Mouse (Mus musculus): Measurements from ENCODE around the gene Dpep3. TPM values are rescaled to one million over a fixed set of nuclear protein-coding genes. Genes with fewer than 3 reads are reported as not detected.

Gene Dpep3
- total RNA-seq (2023) = not detected in 4 replicates

DNA sequence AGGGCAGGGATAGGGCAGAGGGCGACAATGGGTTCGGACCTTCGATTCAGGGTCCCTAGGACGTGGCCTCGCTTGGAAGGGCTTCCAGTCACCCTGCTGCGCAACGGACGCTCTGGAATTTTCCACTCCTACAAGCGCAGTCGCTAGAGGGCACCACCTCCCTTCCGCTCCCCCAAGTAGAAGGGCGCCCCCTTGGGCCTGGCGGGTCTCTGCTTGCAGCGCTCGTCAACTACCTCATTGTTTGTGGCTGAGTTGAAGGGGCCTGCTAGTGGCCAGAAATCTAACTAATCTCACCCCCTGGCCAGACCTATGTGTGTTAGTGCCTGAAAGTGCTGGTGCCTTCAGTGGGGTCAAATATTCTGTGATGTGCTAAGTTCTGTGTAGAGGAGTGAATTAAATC is at the start of gene Dpep3:
Gene Dpep3 (minus strand): TSS at position 105 of the 400 bp plus-strand sequence.

GRCm38 (mm10) chr8:106011643-106011986 is 32.4 kb upstream of the Dpep3 start, which contains the start of gene Ddx28:
Ddx28 (minus strand) TSS chr8:106011882.

GRCm38 (mm10) chr8:106005875-106006274 is 26.6 kb upstream of the Dpep3 start, which contains the start of gene Dpep2nb:
Dpep2nb (minus strand) TSS chr8:106005975.

GRCm38 (mm10) chr8:105990856-105991387 is 11.7 kb upstream of the Dpep3 start, which contains the start of gene Dus2:
Dus2 (plus strand) TSS chr8:105991337.

GRCm38 (mm10) chr8:105965905-105966341 is 13.3 kb downstream of the Dpep3 start, which contains the start of gene Slc12a4:
Slc12a4 (minus strand) TSS chr8:105966097.

DNA sequence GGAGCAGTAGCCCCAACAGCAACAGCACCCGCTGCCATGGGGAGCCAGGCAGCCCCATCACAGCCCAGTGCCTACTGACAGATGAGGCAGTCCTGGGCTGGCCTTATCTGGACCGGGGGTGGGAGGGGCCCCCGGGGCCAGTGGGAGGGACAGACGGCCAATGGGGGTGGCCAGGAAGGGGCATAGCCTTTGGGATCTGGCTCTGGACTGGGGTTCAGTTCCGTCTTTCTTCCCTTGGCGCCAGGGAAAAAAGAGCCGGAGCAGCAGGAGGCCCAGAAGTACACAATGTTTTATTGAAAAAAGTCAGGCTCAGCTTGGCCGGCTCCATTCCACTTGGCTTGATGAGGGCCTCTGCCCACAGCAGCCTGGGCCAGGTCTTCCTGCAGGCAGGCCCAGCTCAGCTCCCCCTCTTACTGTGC is 35.9 kb downstream of the Dpep3 start, which contains the start of gene Lcat:
Gene Lcat (minus strand): TSS at position 62 of the 419 bp plus-strand sequence.

DNA sequence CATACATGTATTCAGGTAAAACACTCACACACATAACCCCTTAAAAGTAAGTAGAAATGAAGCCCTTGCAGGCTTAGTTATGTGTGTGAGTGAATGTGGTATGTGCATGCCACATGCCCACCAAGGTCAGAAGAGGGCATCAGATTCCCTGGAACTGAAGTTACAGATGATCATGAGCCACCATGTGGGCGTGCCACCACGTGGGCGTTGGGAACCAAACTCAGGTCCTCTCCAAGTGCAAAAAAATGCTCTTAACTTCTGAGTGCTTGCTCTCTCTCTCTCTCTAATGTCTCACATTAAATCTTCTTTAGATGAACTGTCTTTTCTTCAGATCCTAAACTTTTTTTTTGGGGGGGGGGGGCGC is 40.9 kb downstream of the Dpep3 start, which contains the start of gene Psmb10:
Gene Psmb10 (minus strand): TSS at position 139 of the 364 bp plus-strand sequence.

DNA sequence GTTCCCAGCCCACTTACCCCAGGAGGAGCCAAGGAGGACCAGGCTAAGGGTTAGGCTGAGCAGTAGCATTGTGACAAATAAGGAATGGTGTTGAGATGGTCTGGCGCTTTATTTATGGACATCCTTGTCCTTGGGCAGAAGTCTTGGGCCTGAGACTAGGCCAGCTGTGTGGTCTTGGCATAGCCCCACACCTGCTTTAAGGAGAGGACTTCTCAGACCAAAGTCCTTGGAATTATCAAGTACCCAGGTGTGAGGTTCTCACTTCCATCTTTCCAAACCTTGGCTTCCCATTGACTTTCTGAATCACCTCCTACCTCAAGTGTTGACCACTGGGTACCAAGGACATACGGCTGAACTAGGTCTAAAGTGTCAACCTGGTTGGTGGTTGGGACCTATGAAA is 45.5 kb downstream of the Dpep3 start, which contains the start of gene Ctrl:
Gene Ctrl (minus strand): TSS at position 101 of the 400 bp plus-strand sequence.

Other genes starting within 250 kb of the Dpep3 start
- gene Gfod2, start 220.8 kb downstream of the Dpep3 start, total RNA-seq (2023) = 0.94 to 2.8 TPM (median 1.7 TPM) in 4 replicates
- 34.7 to 39.4 TPM (median 37.0 TPM) in 4 replicates for gene Ranbp10, start 152.1 kb downstream of the Dpep3 start, total RNA-seq (2023)
- 0.75 to 0.91 TPM (median 0.83 TPM) in 4 replicates for gene Tsnaxip1, start 151.7 kb downstream of the Dpep3 start, total RNA-seq (2023)
- gene Cenpt, start 126.2 kb downstream of the Dpep3 start, total RNA-seq (2023) = 14.4 to 20.3 TPM (median 16.1 TPM) in 4 replicates
- gene Thap11, start 124.3 kb downstream of the Dpep3 start, total RNA-seq (2023) = 12.8 to 17.1 TPM (median 14.2 TPM) in 4 replicates
- gene Nutf2, start 118.8 kb downstream of the Dpep3 start, total RNA-seq (2023) = 18.1 to 38.7 TPM (median 36.1 TPM) in 4 replicates
- gene Edc4, start 98.5 kb downstream of the Dpep3 start, total RNA-seq (2023) = 80.5 to 84.4 TPM (median 81.9 TPM) in 4 replicates
- gene Nrn1l, start 85.9 kb downstream of the Dpep3 start, total RNA-seq (2023) = 1.1 to 3.8 TPM (median 1.4 TPM) in 4 replicates
- gene Pskh1, start 79.0 kb downstream of the Dpep3 start, total RNA-seq (2023) = 23.0 to 24.7 TPM (median 23.5 TPM) in 4 replicates
- 1.5 to 3.5 TPM (median 1.8 TPM) in 4 replicates for gene Ctrl, start 45.6 kb downstream of the Dpep3 start, total RNA-seq (2023)
- 122 to 142 TPM (median 126 TPM) in 4 replicates for gene Psmb10, start 41.0 kb downstream of the Dpep3 start, total RNA-seq (2023)
- gene Lcat, start 36.0 kb downstream of the Dpep3 start, total RNA-seq (2023) = 0.97 TPM in 1 of 4 replicates, not detected in the others
- gene Slc12a4, start 13.3 kb downstream of the Dpep3 start, total RNA-seq (2023) = 13.1 to 17.6 TPM (median 13.2 TPM) in 4 replicates
- 29.7 to 43.8 TPM (median 34.7 TPM) in 4 replicates for gene Dus2, start 11.9 kb upstream of the Dpep3 start, total RNA-seq (2023)
- gene Dpep2nb, start 26.5 kb upstream of the Dpep3 start, total RNA-seq (2023) = not detected in 4 replicates
- gene Ddx28, start 32.5 kb upstream of the Dpep3 start, total RNA-seq (2023) = 5.9 to 8.6 TPM (median 6.8 TPM) in 4 replicates
- 179 to 192 TPM (median 188 TPM) in 4 replicates for gene Nfatc3, start 79.4 kb upstream of the Dpep3 start, total RNA-seq (2023)
- 1.0 TPM in 1 of 4 replicates, not detected in the others for gene Esrp2, start 157.5 kb upstream of the Dpep3 start, total RNA-seq (2023)
- 8.1 to 9.7 TPM (median 8.5 TPM) in 4 replicates for gene Pla2g15, start 171.0 kb upstream of the Dpep3 start, total RNA-seq (2023)
- 23.5 to 40.3 TPM (median 33.7 TPM) in 4 replicates for gene Slc7a6, start 189.4 kb upstream of the Dpep3 start, total RNA-seq (2023)
- 64.4 to 73.2 TPM (median 66.7 TPM) in 4 replicates for gene Slc7a6os, start 231.5 kb upstream of the Dpep3 start, total RNA-seq (2023)
- 35.2 to 37.2 TPM (median 35.9 TPM) in 4 replicates for gene Prmt7, start 231.5 kb upstream of the Dpep3 start, total RNA-seq (2023)